Mouse (Mus musculus) liver, embryonic 12.5 days (tissue): ENCODE measurements around the gene Hist2h2be. TPM values are rescaled to one million over a fixed set of nuclear protein-coding genes. Genes with fewer than 3 reads are reported as not detected.
"Not testable (repeated sequence)": the region's sequence is repeated elsewhere in the genome, so short reads cannot be mapped to it uniquely, and the experiment has no call there.

ENCODE experiments used
- ATAC-seq: fragments of 200-750 bp; cut with Nextera tagmentation; 2 replicates; pipeline ENCODE4 v1.8.0; 2017; ENCODE audit warnings: moderate number of reproducible peaks, mild to moderate bottlenecking, moderate library complexity
- H3K27ac ChIP-seq: fragments of 300-500 bp; sonication (generic); 2 replicates; pipeline ENCODE4 v1.5.1; 2016; ENCODE audit warnings: mild to moderate bottlenecking
- H3K27me3 ChIP-seq: fragments of 300-500 bp; sonication (generic); replicated peaks from 2 replicates; pipeline ENCODE4 v1.6.1; 2016; ENCODE audit warnings: mild to moderate bottlenecking, moderate library complexity
- H3K36me3 ChIP-seq: fragments of 300-500 bp; sonication (generic); 2 replicates; pipeline ENCODE4 v1.6.1; 2016; ENCODE audit warnings: mild to moderate bottlenecking, moderate library complexity
- H3K4me1 ChIP-seq: fragments of 300-500 bp; sonication (generic); 2 replicates; pipeline ENCODE4 v1.6.1; 2016
- H3K4me2 ChIP-seq: fragments of 300-500 bp; sonication (generic); 2 replicates; pipeline ENCODE4 v1.6.1; 2016; ENCODE audit warnings: mild to moderate bottlenecking, moderate library complexity
- H3K4me3 ChIP-seq: fragments of 300-500 bp; sonication (generic); 2 replicates; pipeline ENCODE4 v1.5.1; 2016; ENCODE audit warnings: mild to moderate bottlenecking, moderate library complexity
- H3K9ac ChIP-seq: fragments of 300-500 bp; sonication (generic); 2 replicates; pipeline ENCODE4 v1.6.1; 2016; ENCODE audit warnings: mild to moderate bottlenecking, moderate library complexity
- H3K9me3 ChIP-seq: fragments of 300-500 bp; sonication (generic); replicated peaks from 2 replicates; pipeline ENCODE4 v1.6.1; 2016; ENCODE audit warnings: mild to moderate bottlenecking, moderate library complexity
- WGBS: fragments of 180-500 bp; shearing (Covaris S2); methylation state at CpG from one replicate; pipeline ENCODE4 v1.1.7; 2016; ENCODE audit not compliant: insufficient replicate concordance; 5-methylcytosine and 5-hydroxymethylcytosine counted together
- microRNA-seq: library from miRNA; unstranded; fragments of <30 nt; microRNA quantifications from one replicate; pipeline ENCODE4, GENCODE M21; 2017
- polyA plus RNA-seq: library from polyadenylated mRNA; unstranded; fragments of >200 nt; fragmentation: Nextera tagmentation; extraction: Ambion mirVana; gene quantifications from 2 replicates; pipeline ENCODE4 v1.2.1, GENCODE M21; 2016

Gene Hist2h2be
- polyA plus RNA-seq, 1 experiment from 2014 or later, result 6.1 TPM

DNA sequence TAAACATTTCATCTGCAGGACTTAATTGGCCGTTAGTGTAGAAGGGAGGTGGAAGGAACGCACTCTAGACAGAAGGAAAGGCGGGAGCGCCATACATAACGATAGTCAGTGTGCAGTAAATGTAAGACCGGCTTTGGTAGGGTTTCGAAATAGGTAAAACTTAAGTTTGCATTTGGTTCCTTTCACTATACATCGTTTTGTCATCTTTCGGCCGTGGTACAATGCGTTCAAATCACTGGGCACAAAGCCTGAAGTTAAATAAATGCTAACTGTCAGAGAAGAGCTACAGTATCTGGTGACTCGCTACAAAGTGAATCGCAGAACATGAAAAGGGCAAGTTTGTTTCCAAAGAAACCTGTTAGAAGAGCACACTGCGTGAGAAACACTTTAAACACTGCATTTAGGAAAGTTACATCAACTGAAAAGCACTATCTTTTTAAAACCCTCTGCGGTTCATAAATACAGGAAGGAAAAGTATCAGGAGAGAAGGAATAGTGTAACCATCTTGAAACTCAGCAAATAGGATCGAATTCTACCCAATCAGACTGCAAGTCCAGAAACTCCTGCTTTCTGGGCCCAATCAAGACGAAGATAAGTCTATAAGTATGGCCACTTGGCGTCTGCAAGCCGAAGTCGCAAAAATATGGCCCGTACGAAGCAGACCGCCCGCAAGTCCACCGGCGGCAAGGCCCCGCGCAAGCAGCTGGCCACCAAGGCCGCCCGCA is 47.3 kb downstream of the Hist2h2be start, which contains the start of gene Hist2h3b:
Hist2h3b (plus strand) TSS at position 604 of the 725 bp plus-strand sequence.
- Histone ChIP-seq H3K27ac (peak within 1 kb of the TSS; percentile 99), H3K36me3 (no peaks in the 10 kb centered on the region), H3K4me3 (peak within 1 kb of the TSS; percentile 62), H3K9me3 (no peaks in the 10 kb centered on the region), H3K4me2 (peak within 1 kb of the TSS; percentile 74), H3K27me3 (no peaks in the 10 kb centered on the region), H3K4me1 (peaks cover 46% of the 10 kb centered on the region), H3K9ac (peak within 1 kb of the TSS; percentile 84)
- ATAC-seq, result peak; percentile 52
- WGBS, result 21% methylated on average over 30 of the region's 30 CpGs

- H3K9me3 ChIP-seq, H3K36me3 ChIP-seq, H3K27me3 ChIP-seq: not testable (repeated sequence)
- 2% methylated on average over 16 of the region's 44 CpGs for WGBS
- Histone ChIP-seq H3K27ac (peak overlapping the region; percentile 99), H3K4me1 (peaks cover 50% of the 10 kb centered on the region), H3K4me3 (peak overlapping the region; percentile 62), H3K4me2 (peak overlapping the region; percentile 74), H3K9ac (peak overlapping the region; percentile 84)
- ATAC-seq, result peak; percentile 31
Measured at GRCm38 (mm10) chr3:96268776-96269378, 48.0 kb downstream of the Hist2h2be start.

DNA sequence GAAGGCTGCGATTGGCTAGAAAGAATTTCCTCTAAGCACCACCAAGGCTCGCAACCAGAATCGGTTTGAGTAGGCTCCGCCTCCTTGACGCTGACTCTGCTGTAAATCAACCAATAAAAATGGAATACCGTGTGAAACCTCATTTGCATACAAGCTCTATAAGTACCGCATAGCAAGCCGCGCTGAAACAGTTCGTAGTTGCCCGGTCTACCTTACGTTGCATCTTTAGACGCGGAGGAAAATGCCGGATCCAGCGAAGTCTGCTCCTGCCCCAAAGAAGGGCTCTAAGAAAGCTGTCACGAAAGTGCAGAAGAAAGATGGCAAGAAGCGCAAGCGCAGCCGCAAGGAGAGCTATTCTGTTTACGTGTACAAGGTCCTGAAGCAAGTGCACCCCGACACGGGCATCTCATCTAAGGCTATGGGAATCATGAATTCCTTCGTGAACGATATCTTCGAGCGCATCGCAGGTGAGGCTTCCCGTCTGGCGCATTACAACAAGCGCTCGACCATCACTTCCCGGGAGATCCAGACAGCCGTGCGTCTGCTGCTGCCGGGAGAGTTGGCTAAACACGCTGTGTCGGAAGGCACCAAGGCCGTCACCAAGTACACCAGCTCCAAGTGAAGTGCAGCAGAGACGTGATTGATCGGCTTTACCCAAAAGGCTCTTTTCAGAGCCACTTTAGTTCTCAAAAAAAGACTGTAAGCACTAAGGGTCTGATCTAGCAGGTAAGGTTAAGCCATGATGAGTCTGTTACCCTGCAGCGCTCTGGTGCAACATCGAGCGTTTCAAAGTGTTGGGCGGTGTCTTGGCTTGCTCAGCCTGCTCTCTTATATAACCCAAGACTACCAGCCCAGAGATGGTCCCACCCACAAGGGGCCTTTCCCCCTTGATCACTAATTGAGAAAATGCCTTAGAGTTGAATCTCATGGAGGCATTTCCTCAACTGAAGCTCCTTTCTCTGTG is 48.9 kb downstream of the Hist2h2be start, which contains the start of gene Hist2h2bb:
Hist2h2bb (plus strand) TSS at position 242 of the 964 bp plus-strand sequence.
- Histone ChIP-seq H3K4me2 (peak within 1 kb of the TSS; percentile 74), H3K27ac (peak within 1 kb of the TSS; percentile 99), H3K4me1 (peaks cover 41% of the 10 kb centered on the region), H3K36me3 (no peaks in the 10 kb centered on the region), H3K27me3 (no peaks in the 10 kb centered on the region), H3K9me3 (no peaks in the 10 kb centered on the region), H3K9ac (peak within 1 kb of the TSS; percentile 87), H3K4me3 (peak within 1 kb of the TSS; percentile 62)
- WGBS, result under 1% methylated on average over 45 of the region's 45 CpGs
- peak; percentile 88 for ATAC-seq

Small RNA genes lying within 50 kb of the gene (microRNA-seq; reads per million reads assigned to microRNA genes)
- 1.4 reads per million for gene Gm44492
- not detected for gene Gm47311
- gene Gm47313, result not detected

Other genes starting within 250 kb of the Hist2h2be start
- 9.4 and 10.4 TPM in 2 replicates for gene Plekho1, start 225.1 kb upstream of the Hist2h2be start, polyA plus RNA-seq
- gene Vps45, start 162.7 kb upstream of the Hist2h2be start, polyA plus RNA-seq, result 17.6 and 18.6 TPM in 2 replicates
- gene Otud7b, start 116.6 kb upstream of the Hist2h2be start, polyA plus RNA-seq, result 10.8 and 12.7 TPM in 2 replicates
- 2.4 and 3.9 TPM in 2 replicates for gene Mtmr11, start 59.1 kb upstream of the Hist2h2be start, polyA plus RNA-seq
- 135 and 142 TPM in 2 replicates for gene Sf3b4, start 48.8 kb upstream of the Hist2h2be start, polyA plus RNA-seq
- gene Sv2a, start 40.0 kb upstream of the Hist2h2be start, polyA plus RNA-seq, result 1.1 and 1.4 TPM in 2 replicates
- 57.4 and 61.7 TPM in 2 replicates for gene Bola1, start 1.4 kb upstream of the Hist2h2be start, polyA plus RNA-seq
- 0.71 and 0.86 TPM in 2 replicates for gene Hist2h2ab, start 1.3 kb upstream of the Hist2h2be start, polyA plus RNA-seq
- 15.9 and 17.5 TPM in 2 replicates for gene Hist2h2ac, start 239 bp upstream of the Hist2h2be start, polyA plus RNA-seq
- gene Hist2h3c2, start 18.0 kb downstream of the Hist2h2be start, polyA plus RNA-seq, result 12.3 and 13.8 TPM in 2 replicates
- 55.9 and 73.8 TPM in 2 replicates for gene Hist2h2aa2, start 19.2 kb downstream of the Hist2h2be start, polyA plus RNA-seq
- 23.9 and 29.2 TPM in 2 replicates for gene Hist2h2aa1, start 24.4 kb downstream of the Hist2h2be start, polyA plus RNA-seq
- gene Hist2h3c1, start 25.6 kb downstream of the Hist2h2be start, polyA plus RNA-seq, result 2.7 and 3.0 TPM in 2 replicates
- 27.0 and 29.3 TPM in 2 replicates for gene Hist2h4, start 42.2 kb downstream of the Hist2h2be start, polyA plus RNA-seq
- 99.1 and 113 TPM in 2 replicates for gene Hist2h3b, start 47.5 kb downstream of the Hist2h2be start, polyA plus RNA-seq
- 23.6 and 31.6 TPM in 2 replicates for gene Hist2h2bb, start 48.6 kb downstream of the Hist2h2be start, polyA plus RNA-seq
- 2.4 and 2.7 TPM in 2 replicates for gene Fcgr1, start 72.8 kb downstream of the Hist2h2be start, polyA plus RNA-seq
- not detected in 2 replicates for gene BC107364, start 231.2 kb downstream of the Hist2h2be start, polyA plus RNA-seq